Mouse (Mus musculus) midbrain, embryonic 10.5 days (tissue): ENCODE results near the gene Dot1l. TPM values are rescaled to one million over a fixed set of nuclear protein-coding genes. Genes with fewer than 3 reads are reported as not detected.
A peak's percentile ranks its signal among the peaks of the same experiment; 100 is the strongest.

ENCODE experiments used
- DNase-seq: peaks from one replicate; pipeline ENCODE4 v3.0.0-alpha.2; 2017; ENCODE audit warnings: low spot score
- H3K27ac ChIP-seq: fragments of 300-500 bp; sonication (generic); replicated peaks from 2 replicates; pipeline ENCODE4 v1.5.1; 2016; ENCODE audit warnings: mild to moderate bottlenecking
- H3K27me3 ChIP-seq: fragments of 300-500 bp; sonication (generic); 2 replicates; pipeline ENCODE4 v1.6.1; 2016; ENCODE audit warnings: low read depth, mild to moderate bottlenecking; ENCODE audit not compliant: poor library complexity, severe bottlenecking
- H3K36me3 ChIP-seq: fragments of 300-500 bp; sonication (generic); 2 replicates; pipeline ENCODE4 v1.6.1; 2016; ENCODE audit warnings: mild to moderate bottlenecking, moderate library complexity
- H3K4me1 ChIP-seq: fragments of 300-500 bp; sonication (generic); 2 replicates; pipeline ENCODE4 v1.6.1; 2016
- H3K4me3 ChIP-seq: fragments of 300-500 bp; sonication (generic); 2 replicates; pipeline ENCODE4 v1.5.1; 2016; ENCODE audit warnings: mild to moderate bottlenecking, moderate library complexity
- H3K9me3 ChIP-seq: fragments of 300-500 bp; sonication (generic); replicated peaks from 2 replicates; pipeline ENCODE4 v1.6.1; 2016; ENCODE audit warnings: mild to moderate bottlenecking
- WGBS: fragments of 180-500 bp; shearing (Covaris S2); methylation state at CpG from one replicate; pipeline ENCODE4 v1.1.7; 2016; 5-methylcytosine and 5-hydroxymethylcytosine counted together
- polyA plus RNA-seq: library from polyadenylated mRNA; unstranded; fragments of >200 nt; fragmentation: Nextera tagmentation; extraction: Ambion mirVana; gene quantifications from 2 replicates; pipeline ENCODE4 v1.2.1, GENCODE M21; 2016

Dot1l gene
- polyA plus RNA-seq = 19.1 and 19.8 TPM in 2 replicates

DNA sequence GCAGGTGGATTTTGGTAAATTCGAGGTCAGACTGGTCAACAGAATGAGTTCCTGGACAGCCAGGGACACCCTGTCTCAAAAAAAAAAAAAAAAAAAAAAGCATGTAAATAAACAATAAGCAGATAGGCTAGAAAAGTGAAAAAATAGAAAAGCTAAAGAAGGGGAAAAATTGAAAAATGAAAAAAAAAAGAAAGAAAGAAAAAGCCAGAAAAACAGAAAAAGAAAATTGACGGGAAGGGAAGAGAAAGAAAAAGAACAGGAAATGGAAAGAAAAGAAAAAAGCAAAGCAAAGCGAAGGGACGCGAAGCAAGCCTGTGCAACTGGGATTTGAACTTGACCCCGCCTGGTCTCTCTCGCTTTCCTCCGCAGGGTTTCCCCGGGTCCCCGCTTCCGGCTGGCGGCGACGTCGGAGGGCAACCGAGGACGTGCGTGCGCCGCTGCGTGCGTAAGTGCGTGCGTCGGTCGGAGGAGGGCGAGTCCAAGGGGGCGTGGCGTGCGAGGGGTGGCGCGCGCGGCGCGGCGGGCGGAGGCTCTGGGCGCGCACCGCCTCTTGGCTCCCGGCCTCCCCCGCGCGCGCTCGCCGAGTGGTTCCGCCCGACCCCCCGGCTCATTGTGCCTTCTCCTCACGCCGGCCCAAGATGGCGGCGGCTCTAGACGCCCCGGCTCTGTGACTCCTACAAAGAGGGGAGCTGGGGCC lies at the start of gene Dot1l:
Gene Dot1l (plus strand): TSS at position 613 of the 697 bp plus-strand sequence.
- no peaks in the 10 kb centered on the region for H3K27me3 ChIP-seq
- WGBS = under 1% methylated on average over 57 of the region's 57 CpGs
- H3K9me3 ChIP-seq = no peaks in the 10 kb centered on the region
- no peaks in the 10 kb centered on the region for H3K36me3 ChIP-seq
- peaks cover 55% of the 10 kb centered on the region for H3K4me1 ChIP-seq
- H3K27ac ChIP-seq = peak within 1 kb of the TSS; percentile 99
- DNase-seq = peak; percentile 98
- peak within 1 kb of the TSS; percentile 98 for H3K4me3 ChIP-seq

DNA sequence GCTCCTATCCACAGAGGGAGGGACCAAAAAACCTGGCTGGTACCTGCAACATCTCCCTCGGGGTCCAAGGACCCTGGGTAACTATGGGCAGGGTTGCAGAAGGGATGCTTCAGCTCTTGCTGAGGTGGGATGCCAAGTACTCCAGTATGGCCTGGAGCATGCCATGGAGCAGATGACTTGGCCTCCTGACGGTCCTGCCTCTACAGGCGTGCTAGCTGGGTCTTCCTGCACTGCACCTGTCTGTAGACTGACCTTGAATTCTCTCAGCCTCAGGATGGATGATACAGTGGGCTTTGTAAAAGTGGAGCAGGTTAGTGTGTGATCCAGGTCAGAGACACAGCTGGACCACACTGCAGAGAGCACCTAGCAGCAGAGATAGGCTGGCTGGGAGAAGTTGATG lies 49.5 kb upstream of the Dot1l start:
- Histone ChIP-seq H3K27ac (no peak overlapping the region), H3K4me1 (peaks cover 32% of the 10 kb centered on the region), H3K36me3 (peaks cover 52% of the 10 kb centered on the region), H3K27me3 (no peaks in the 10 kb centered on the region), H3K9me3 (no peaks in the 10 kb centered on the region), H3K4me3 (no peak overlapping the region)
- no peak for DNase-seq
- WGBS = 82% methylated on average over 3 of the region's 3 CpGs

DNA sequence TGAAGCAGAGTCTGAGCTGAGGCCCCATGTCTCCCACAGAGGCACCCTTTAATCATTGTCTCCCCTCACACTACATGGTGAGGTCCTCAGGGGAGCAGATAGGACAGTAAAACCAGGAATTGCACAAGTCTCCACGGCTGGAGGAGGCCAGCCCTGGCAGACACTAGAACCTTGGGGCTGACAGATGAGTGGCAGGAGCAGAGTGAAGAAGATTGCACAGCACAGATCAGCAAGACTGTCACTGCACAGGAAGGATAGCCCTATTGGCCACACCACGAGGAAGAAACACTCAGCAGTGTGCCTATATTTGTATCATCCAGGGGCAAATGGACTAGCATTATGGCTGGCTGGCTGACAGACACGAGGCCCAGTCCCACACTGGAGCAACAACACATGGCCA lies 44.2 kb upstream of the Dot1l start:
- DNase-seq = no peak
- Histone ChIP-seq H3K9me3 (no peaks in the 10 kb centered on the region), H3K4me3 (no peak overlapping the region), H3K36me3 (peaks cover 100% of the 10 kb centered on the region), H3K4me1 (no peaks in the 10 kb centered on the region), H3K27ac (no peak overlapping the region), H3K27me3 (no peaks in the 10 kb centered on the region)
- 94% methylated on average over 3 of the region's 3 CpGs for WGBS

DNA sequence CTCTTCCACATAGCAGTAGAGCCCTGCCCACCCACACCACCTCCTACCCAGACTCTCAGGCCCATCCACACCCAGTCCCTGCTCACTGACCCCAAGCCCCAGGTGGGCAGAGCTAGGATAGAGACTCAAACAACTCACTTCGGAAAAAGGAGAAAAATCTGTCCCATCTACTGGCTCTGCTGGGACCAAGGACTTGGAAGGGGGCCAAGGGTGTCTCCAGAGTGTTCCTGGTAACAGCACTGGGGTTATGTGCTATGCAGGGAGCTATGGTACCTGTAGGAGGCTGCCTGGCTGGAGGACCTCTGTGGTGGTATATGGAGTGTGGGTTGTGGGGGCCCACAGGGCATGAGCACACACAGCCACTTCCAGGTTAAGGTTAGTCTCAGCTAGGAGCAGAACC lies 37.7 kb upstream of the Dot1l start:
- no peaks in the 10 kb centered on the region for H3K4me1 ChIP-seq
- H3K9me3 ChIP-seq = no peaks in the 10 kb centered on the region
- H3K4me3 ChIP-seq = no peak overlapping the region
- H3K27me3 ChIP-seq = no peaks in the 10 kb centered on the region
- WGBS = 87% methylated on average over 1 of the region's 1 CpGs
- H3K36me3 ChIP-seq = peaks cover 100% of the 10 kb centered on the region
- DNase-seq = no peak
- no peak overlapping the region for H3K27ac ChIP-seq

DNA sequence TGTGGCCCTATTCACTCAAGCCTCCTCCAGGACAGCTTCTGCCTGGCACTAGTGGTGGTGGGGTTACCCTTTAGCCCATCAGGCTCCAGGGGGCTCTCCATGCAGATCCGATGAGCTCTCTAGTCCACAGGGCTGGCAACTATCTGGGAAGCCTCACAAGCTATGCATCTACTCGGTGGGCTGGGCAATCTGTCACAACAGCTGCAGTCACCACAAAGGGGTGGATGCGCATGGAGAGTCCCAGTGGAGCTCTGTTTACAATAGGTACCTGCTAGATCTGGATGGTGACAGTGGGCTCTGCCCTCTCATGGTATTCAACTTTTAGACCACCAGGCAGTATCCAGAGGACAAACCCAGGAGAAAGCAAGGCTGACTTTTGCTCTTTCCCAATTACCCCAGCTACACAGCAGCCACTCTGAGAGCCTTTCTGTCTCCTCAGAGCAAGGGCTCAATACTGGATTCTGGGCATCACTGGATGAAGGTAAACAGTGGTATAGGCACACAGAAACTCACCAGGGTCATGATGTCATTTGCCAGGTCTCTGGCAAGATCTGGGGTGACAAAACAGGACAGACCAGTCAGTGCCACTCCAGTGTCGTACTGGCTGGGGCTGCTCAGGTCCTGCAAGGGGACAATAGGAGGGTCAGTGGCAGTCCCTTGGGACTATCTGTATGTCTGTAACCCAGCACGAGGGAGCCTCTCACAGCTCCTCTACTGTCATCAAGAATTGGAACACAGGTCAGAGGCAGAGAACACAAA lies 27.5 kb upstream of the Dot1l start:
- H3K4me3 ChIP-seq = no peak overlapping the region
- peaks cover 100% of the 10 kb centered on the region for H3K36me3 ChIP-seq
- H3K4me1 ChIP-seq = no peaks in the 10 kb centered on the region
- 88% methylated on average over 5 of the region's 5 CpGs for WGBS
- DNase-seq = no peak
- no peaks in the 10 kb centered on the region for H3K9me3 ChIP-seq
- H3K27ac ChIP-seq = no peak overlapping the region
- no peaks in the 10 kb centered on the region for H3K27me3 ChIP-seq

DNA sequence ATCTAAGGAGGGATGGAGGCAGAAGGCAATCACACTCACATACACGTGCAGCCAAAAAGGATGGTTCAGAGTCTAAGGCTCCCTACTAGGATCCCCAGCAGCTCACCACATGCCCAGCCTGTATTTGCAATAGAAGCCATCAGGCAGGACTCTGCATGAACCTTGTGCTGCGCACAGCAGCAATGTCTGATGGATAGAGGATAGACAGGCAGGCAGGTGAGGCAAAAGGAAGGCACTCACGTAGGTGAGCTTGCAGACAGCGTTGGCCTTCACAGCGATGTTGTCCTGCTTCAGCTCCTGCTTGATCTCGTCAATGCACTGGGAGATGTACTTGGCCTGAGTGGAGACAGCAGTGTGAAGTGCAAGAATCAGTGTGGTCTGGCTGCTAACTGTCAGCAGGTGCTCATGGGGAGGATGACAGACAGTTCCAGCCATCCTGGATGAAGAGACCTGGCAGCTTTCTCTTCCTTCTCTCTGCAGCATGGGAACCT lies 22.4 kb upstream of the Dot1l start:
- 92% methylated on average over 6 of the region's 6 CpGs for WGBS
- Histone ChIP-seq H3K27me3 (no peaks in the 10 kb centered on the region), H3K27ac (no peak overlapping the region), H3K4me3 (no peak overlapping the region), H3K4me1 (no peaks in the 10 kb centered on the region), H3K36me3 (peaks cover 94% of the 10 kb centered on the region), H3K9me3 (no peaks in the 10 kb centered on the region)
- DNase-seq = no peak

DNA sequence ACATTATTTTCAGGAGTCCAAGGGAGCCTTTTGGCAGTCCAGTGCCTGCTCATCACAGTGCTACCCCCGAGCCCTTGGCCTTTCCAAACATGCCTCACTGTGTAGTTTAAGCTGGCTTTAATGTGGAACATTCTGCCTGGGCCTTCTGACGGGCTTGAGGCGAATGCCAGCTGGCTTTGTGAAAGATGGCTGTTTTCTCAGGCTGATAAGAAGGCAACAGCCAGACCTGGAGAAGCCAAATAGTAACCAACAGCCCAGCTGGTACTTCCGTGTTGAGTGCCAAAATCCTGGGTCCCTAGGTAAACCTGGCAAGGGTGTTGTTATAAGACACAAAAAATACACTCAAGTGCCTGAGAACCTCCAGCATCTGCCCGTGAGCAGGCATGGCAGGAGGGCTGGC lies 18.3 kb upstream of the Dot1l start:
- Histone ChIP-seq H3K4me3 (no peak overlapping the region), H3K9me3 (no peaks in the 10 kb centered on the region), H3K27ac (no peak overlapping the region), H3K4me1 (peaks cover 25% of the 10 kb centered on the region), H3K27me3 (no peaks in the 10 kb centered on the region), H3K36me3 (peaks cover 75% of the 10 kb centered on the region)
- 87% methylated on average over 5 of the region's 5 CpGs for WGBS
- DNase-seq = no peak

DNA sequence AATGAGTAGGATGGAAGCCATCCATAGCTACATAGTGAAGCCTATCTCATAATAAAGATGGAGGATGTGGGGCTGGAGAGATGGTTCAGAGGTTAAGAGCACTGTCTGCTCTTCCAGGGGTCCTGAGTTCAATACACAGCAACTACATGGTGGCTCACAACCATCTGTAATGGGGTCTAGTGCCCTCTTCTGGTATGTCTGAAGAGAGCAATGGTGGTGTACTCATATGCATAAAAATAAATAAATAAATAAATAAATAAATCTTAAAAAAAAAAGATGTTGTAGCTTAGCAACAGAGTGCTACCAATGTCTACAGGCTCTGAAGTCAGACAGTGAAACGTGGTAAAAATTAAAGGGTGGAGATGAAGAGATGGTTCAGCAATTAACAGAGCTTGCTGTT lies 16.3 kb upstream of the Dot1l start:
- H3K27ac ChIP-seq = no peak overlapping the region
- H3K36me3 ChIP-seq = peaks cover 56% of the 10 kb centered on the region
- H3K4me3 ChIP-seq = no peak overlapping the region
- no peak for DNase-seq
- no peaks in the 10 kb centered on the region for H3K27me3 ChIP-seq
- no peaks in the 10 kb centered on the region for H3K9me3 ChIP-seq
- 89% methylated on average over 1 of the region's 1 CpGs for WGBS
- H3K4me1 ChIP-seq = peaks cover 33% of the 10 kb centered on the region

DNA sequence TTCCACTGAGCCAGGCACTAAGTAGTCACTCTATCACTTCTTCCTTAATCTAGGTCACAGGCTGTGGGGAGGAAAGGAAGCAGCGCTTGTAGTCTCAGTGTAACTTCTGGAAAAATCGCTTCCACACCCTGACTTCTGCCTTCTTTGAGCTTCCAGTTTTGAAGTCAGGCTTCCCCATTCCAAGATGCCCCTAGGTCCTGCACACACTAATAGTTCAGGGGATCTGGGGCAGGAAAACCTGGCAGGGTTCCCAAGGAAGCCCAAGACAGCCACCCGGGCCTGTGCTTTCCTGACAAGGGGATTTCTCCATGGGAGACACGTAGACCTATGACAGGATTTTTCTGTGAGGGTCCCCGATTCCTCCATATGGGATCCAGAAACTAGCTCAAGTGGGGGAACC lies 13.9 kb upstream of the Dot1l start:
- Histone ChIP-seq H3K27me3 (no peaks in the 10 kb centered on the region), H3K27ac (peak overlapping the region; percentile 94), H3K4me3 (peak overlapping the region; percentile 99), H3K9me3 (no peaks in the 10 kb centered on the region), H3K4me1 (peaks cover 35% of the 10 kb centered on the region), H3K36me3 (peaks cover 34% of the 10 kb centered on the region)
- DNase-seq = no peak
- WGBS = 37% methylated on average over 5 of the region's 5 CpGs

DNA sequence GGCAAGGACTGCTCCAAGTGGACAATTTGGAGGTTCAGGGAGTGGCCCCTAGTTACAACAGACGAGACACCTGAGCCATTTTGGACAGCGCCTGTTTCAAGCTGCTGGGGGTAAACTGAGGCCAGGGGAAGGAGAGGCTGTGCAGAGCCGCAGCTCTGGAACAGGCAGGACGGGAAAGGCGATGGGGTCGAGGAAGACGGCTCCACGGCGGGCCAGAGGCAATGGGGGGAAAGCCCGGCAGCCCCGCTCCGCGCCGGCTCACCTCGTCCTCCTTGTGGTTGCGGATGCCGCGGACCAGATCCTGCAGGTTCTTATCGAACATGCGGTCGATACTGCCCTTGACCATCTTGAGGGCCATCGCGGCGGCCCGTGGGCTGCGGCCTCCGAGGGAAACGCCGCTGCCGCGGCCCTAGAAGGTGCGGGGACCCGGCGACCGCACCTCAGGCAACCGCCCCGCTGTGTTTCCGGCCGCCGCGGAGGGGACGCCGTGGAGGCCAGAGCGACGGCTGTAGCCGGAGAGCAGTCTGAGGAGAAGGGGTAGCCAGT lies 13.3 kb upstream of the Dot1l start:
- under 1% methylated on average over 46 of the region's 46 CpGs for WGBS
- H3K4me1 ChIP-seq = peaks cover 35% of the 10 kb centered on the region
- DNase-seq = no peak
- peaks cover 31% of the 10 kb centered on the region for H3K36me3 ChIP-seq
- H3K27ac ChIP-seq = peak overlapping the region; percentile 94
- peak overlapping the region; percentile 99 for H3K4me3 ChIP-seq
- no peaks in the 10 kb centered on the region for H3K9me3 ChIP-seq
- H3K27me3 ChIP-seq = no peaks in the 10 kb centered on the region

DNA sequence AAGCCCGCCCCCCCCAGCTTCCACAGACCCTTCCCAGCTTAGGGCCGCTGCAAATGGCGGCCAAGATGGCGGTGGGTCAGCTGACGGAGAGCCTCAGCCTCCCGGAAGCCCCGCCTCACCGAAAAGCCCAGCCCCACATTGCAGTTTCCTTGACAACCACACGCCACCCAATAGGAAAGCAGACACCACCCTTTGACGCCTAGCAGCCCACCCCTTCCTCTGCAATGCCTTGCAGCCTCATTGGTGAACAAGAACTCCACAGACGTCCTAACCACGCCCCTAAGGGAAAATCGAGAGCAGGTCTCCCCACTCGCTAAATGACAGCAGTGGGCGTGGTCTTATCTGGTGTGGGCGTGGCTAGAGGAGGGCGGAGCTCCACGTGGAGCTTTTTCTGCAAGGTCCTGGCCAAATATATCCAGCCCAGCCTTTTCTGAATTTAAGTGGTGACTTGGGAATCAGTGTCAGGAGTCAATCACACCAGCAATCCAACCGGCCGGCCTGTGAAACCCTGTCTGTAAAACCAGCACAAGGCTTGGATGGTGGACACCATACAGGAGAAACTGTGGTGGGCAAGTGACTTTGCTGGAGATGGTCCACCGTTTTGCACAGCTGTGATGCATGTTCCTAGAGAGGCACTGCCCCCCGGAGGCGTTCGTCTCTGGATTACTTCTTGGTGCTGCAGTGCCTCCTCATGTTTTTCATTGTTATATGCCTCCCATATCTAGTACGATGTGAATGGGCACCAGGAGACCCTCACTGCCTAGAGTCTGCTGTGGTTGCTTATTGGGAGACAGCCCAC lies 12.6 kb upstream of the Dot1l start, which contains the start of gene Ap3d1:
Gene Ap3d1 (minus strand): TSS at position 85 of the 799 bp plus-strand sequence.
- H3K4me3 ChIP-seq = peak within 1 kb of the TSS; percentile 99
- peak; percentile 98 for DNase-seq
- H3K27ac ChIP-seq = peak within 1 kb of the TSS; percentile 94
- H3K27me3 ChIP-seq = no peaks in the 10 kb centered on the region
- H3K36me3 ChIP-seq = peaks cover 25% of the 10 kb centered on the region
- peaks cover 35% of the 10 kb centered on the region for H3K4me1 ChIP-seq
- no peaks in the 10 kb centered on the region for H3K9me3 ChIP-seq
- 3% methylated on average over 25 of the region's 25 CpGs for WGBS

DNA sequence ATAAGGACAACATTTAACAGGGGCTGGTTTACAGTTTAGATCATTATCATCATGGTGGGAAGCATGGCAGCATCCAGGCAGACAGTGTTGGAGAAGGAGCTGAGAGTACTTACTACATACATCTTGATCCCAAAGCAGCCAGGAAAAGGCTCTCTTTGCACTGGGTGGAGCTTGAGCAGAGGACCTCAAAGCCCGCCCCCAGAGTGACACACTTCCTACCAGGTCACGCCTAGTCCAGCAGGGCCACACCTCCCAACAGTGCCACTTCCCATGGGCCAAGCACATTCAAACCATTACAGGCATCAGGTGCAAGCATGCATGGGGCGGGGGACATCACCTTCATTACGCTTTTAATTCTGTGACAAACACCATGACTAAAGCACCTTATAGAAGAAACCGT lies 10.7 kb upstream of the Dot1l start:
- Histone ChIP-seq H3K9me3 (no peaks in the 10 kb centered on the region), H3K27me3 (no peaks in the 10 kb centered on the region), H3K4me1 (peaks cover 32% of the 10 kb centered on the region), H3K36me3 (peaks cover 11% of the 10 kb centered on the region), H3K27ac (no peak overlapping the region), H3K4me3 (no peak overlapping the region)
- no peak for DNase-seq
- 46% methylated on average over 5 of the region's 5 CpGs for WGBS
